Mouse (Mus musculus) gastrocnemius, postnatal 10 days (tissue): Measurements from ENCODE around the gene Tmprss9. TPM values are rescaled to one million over a fixed set of nuclear protein-coding genes. Genes with fewer than 3 reads are reported as not detected.

Source experiments
- DNase-seq: peaks from one replicate; pipeline ENCODE4 v3.0.0; 2021; ENCODE audit warnings: mixed read lengths
- total RNA-seq, 2 experiments: library from RNA; stranded (reverse); gene quantifications; 2 replicates each; pipeline ENCODE4 v1.2.3; 2021

Gene Tmprss9
- total RNA-seq, 2 experiments from 2014 or later: 0.07 TPM; not detected in 1

DNA sequence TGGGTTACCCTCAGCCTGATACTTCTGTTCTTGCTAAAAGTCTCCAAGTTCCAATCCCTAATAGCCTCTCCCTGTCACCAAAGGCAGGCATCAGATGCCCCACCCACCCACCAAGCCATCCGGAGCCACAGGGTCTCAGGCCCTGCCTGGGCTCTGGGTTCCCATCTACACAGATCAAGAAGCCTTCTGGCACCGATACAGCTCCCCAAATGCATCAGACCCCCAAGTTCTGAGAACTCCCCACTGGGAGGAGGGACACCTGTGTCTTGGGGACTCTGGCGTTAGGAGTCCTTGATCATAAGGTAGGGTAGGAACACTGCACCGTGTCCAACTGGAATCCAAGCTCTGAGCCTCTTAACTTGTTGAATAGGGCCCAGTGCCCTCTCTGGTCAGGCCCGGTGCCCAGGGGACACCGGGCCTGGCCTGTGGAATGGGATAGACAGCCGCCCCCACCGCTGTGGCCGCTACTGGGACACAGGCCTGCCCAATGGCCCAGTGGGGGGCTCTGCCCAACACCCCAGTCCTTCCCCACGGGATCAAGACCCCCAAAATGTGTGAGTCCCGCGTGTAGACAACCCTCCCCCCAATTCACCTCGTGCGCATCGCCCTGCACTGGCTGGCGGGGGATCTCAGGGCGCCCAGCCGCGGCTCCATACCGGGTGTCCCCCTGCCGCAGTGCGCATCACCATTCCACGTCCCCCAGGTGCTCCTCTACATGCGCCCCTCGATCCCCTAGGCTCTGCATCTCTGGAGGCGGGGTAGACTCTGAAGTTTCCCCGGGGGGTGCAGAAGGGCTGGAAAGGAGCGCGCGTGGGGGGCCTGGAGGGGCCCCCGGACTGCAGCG, 28.3 kb upstream of the Tmprss9 start:
- no peak for DNase-seq

DNA sequence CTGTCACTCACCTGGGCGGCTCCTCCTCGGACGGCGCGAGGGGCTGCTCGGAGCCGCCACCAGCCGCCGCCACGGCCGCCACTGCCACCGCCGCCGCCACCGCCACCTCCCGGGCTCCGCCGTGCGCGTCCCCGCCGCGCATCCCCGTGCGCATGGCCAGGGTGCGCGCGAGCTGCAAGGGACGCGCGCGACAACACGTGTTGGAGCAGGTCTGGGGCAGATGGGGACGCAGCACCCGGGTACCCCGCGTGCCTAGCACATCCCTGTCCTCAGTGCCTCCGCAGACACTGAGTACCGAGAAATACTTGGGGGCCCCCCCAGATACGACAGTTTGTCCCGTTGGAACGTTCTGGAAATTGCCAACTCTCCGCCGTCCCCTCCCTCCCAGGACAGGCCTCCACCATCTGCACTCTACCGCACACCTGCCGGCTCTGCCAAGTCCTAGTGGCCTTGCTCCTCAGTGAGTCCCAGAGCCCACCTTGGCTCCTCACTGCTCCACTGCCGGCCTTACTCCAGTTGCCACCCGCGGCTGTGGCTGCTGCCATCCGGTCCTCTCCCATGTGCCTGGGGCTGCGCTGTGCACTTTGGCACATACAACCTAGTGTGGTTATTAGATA, 27.6 kb upstream of the Tmprss9 start, which contains the start of gene Lingo3:
Lingo3 (minus strand) TSS at position 109 of the 617 bp plus-strand sequence.
- DNase-seq: peak; percentile 51

DNA sequence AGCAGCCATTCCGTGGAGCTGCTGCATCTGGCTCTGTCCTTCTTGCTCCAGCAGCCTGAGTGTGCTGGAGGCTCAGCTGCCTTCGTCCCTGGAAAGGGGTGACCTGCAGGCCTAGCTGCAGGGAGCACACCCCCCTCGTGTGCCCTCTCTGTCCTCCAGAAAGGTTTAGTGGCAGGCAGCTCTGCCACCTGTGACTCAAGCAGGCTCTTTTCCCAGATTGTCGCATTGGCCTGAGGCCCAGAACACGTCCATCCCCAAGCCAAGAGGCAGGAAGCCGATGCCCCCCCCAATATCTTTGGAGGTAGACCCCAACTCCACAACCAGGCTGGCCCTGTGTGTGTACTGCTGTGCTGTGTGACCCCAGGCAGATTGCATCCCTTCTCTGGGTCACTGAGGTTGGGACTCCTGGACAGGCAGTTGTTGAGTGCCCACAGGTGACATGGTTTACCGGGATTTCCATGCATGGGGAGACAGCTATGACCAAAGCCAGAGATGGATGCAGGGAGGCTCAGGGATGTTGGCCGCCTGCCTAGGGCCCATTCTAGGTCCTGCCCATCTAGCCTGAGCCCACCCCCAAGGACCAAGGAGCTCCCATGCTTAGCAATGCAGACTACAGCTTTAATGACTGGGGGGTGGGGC, 26.5 kb upstream of the Tmprss9 start:
- no peak for DNase-seq

DNA sequence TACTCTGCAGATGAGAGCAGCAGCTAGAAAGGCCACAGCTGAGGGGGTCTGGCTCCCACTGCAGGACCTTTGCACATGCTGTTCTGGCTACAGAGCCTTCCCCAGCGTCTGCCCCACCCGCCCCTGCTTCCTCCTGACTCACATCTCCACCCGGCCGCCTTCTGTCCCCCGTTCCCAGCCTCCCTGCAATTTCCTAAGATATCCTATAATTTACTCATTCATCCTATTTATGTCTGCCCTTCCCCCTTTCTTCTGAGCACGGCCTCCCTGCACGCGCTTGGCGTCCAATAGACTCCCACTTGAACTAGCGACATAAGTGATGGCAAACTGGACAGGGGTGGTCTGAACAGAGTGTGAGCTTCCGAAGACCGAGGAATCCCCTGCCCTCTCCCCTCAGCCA, 25.9 kb upstream of the Tmprss9 start:
- no peak for DNase-seq

DNA sequence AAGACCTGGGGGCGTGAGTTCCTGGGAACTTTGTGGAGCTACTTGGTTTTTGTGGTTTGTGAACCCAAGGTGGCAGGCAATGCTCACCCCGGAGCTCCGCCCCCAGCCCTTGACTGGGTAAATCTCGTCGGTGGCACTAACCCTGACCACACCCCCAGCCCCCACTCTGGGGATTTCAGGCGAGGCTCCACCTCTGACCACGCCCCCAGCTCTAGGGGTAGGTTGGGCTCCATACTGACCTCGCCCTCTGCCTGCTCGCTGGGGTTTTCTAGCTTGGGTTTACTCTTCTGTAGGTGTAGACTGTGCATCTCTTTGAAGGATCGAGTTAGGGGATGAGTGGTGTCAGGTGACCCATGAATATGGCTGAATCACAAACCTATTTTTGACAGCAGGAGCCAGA, 23.1 kb upstream of the Tmprss9 start:
- peak; percentile 63 for DNase-seq

DNA sequence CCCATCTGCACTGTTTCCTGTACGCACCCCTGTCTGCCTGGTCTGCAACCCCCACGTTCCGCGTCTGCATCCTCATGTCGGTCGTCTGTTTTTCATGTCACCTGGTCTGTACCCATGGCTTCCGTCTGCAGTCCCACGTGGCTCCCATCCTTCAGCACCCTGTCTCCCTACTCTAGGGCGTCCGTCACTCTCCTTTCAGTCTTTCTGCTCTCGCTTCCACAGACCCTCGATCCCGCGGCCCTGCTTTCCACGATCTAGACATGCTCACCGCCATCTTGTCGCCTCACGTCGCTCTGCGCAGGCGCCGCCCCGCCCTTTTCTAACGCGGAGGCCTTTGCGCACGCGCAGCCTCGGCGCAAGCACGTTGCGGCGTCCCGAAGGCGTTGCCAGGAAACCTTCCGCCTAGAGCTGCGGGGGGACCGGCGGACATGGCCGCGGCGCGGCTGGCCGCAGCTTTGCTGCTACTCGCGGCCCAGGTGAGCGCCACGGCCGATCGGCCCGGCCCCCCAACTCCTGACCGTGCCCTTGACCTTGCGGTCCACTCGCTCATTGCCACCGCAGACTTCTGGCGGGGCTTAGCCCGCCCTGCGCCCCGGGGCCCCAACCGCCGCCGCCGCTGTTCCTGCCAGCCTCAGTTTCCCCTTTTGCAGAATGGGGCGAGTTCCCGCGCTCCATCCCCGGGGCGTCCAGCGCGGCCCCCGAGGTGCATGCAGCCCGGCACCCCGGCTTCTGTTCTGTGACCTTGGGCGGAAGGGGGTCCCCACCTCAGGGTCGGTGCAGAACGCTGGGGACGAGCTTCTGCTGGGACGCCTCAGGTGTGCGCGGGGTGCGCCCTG, 16.5 kb upstream of the Tmprss9 start, which contains the start of the genes Lsm7 and Sppl2b:
Lsm7 (minus strand) TSS at position 297 of the 836 bp plus-strand sequence.
Sppl2b (plus strand) TSS at position 363 of the 836 bp plus-strand sequence.
- peak; percentile 99 for DNase-seq

DNA sequence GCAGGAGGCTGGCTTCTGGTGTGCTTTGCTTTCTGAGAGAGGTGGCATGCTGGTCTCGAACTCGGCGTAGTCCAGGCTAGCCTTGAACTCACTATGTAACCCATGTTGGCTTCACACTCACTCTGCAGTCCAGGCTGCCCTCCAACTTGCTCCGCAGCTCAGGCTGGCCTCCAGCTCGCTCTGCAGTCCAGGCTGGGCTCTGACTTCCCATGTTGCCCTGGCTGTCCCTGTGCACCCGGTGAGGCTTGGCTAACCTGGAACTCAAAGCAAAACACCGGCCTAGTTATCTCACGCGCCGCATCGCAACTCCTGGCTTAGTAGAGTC, 15.9 kb upstream of the Tmprss9 start:
- DNase-seq: no peak

DNA sequence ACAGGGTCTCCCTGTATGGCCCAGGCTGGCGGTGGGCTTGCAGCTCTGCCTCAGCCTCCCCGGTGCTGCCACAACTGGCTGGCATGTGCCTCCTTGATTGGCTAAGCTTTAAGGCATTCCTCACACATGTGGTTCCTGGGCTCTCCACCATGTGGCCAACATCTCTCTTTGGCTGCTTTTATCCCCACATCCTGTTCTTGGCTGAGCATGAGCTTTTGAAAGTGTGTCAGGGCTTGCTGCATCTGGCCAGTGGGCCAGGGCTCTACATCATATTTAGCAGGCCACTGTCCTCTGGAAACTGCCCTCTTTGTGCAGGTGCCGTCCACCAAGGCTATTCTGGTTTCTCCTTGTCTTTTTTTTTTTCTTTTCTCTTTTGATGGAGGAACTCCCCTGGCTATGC, 15.4 kb upstream of the Tmprss9 start:
- DNase-seq: no peak

DNA sequence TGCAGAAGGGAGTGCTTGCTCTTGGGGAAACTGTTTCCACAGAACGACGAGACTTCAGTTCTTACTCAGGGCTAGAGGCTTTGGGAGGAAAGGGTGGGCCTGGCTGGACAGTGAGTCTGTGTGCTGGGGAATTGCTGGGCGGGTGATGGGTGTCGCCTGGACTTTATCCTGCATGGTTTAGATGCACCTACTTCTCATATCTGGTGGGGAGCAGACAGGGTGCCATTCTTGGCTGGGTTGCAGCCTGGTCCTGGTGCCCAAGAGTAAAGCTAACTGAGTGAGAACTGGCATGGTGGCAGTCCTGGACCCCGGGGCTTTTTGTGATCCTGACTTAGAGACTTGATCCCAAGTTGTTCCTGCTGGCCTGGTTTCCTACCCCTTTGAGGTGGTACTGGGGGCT, 14.7 kb upstream of the Tmprss9 start:
- DNase-seq: no peak

DNA sequence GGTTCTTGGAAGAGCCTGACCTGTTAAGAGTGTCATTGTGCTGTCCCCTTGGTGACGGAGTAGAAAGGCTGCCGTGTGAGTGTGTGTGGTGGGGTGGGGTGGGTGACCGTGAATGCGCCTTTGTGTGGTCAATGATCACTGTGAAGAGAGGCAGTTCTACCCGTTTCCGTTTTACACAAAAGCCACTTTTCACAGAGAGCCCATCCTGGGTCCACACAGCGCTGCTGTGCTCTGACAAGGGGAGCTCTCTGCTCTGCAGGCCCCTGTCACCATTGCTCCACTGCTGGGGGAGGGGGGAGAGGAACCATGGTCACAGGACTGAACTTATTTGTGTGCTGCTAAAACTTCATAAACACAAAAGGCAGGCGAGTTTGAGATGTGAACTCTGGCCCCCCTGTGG, 14.3 kb upstream of the Tmprss9 start:
- DNase-seq: no peak

DNA sequence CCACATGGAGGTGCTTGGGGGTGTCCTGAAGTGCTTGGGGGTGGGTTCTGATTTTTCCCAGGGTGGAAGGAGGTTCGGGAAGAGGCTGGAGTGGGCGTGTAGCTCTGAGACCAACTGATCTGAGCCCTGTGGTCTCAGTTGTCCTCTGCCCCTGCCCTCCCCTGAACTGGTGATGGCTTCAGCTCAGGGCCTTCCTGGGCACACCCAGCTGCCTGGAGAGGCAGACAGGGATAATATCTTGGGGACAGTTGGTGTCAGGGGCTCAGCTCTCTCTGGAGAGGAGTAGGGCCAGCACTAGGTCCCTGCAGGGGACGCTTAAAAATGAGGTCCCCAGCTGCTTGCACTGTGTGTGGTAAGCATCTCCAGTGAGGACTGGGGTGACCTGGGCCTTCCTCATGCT, 13.8 kb upstream of the Tmprss9 start:
- no peak for DNase-seq

DNA sequence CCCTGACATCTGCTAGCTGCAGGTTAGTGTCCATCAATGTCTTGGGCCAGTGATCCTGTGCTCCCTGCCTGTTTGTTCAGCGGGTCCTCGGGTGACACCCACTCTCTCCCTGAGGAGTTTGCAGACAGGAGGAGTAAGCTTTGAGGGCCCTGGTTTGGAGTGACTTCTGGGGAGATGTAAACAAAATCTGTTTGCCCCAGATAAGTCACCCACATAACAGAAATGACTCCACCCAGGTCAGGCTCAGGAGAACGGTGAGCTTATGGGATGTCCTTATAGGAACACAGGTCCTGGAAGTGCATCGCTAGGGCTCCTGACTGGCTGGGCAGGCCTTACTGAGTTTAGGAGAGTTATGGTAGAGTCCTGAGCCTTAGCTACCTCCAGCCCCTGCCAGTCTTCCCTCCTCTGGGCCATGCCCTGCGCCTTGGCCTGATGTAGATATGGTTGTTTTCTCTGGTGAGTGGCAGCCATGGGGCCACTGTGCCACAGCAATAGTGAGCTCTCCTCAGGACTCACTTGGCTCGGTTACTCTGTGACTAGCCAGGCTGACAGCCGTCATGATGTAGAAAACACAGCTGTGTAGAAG, 13.2 kb upstream of the Tmprss9 start:
- no peak for DNase-seq

DNA sequence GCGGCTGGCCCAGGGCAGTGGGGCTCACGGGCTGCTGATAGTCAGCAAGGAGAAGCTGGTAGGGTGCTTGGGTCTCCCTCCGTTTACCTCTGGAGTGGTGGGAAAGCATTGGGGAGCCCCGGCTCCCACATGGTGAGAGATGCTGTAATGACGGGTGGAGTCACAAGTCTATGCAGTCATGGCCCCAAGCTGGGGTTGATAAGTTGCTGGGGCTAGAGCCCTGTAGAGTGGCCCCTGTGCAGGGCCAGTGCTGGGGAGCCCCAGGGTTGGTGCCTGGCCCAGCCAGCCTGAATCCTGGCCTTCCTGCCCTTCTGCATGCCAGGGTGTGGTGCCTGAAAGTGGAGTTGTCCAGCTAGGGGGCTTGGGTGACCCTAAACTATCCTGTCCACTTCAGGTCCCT, 9.3 kb upstream of the Tmprss9 start:
- no peak for DNase-seq

DNA sequence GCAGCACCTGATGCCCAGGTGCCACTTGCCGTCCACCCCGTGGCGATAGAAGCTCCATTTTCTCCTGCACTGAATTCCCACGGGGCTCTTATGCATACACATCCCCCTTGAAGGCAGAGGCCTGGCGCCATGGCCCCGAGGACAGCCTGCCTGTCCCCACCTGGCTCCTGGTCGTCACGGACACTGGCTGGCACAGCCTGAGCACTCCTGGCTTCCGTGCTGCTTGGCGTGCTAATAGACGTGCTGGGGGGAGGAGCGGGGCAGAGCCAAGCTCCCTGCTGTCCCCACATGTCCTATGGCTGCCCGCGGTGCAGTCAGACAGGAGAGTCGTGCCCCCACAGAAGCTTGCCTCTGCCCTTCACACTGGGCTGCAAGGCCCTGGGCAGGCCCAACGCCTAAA, 7.2 kb upstream of the Tmprss9 start:
- DNase-seq: peak; percentile 51

DNA sequence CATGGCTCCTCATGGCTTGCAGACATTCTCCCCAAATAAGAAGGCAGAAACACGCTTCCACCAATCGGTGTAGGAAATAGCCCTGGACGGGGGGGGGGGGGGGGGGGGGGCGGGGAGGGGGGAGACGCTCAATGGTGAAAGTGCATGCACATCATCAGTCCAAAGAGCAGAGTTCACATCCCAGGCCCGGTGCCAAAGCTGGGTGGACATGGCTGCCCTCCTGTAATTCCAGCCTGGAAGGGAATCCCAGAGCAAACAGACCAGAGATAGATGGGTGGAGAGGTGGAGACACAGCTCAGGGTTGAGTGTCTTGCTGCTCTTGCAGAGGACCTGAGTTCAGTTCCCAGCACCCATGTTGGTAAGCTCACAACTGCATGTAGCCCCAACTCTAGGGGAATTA, 655 bp upstream of the Tmprss9 start:
- no peak for DNase-seq

DNA sequence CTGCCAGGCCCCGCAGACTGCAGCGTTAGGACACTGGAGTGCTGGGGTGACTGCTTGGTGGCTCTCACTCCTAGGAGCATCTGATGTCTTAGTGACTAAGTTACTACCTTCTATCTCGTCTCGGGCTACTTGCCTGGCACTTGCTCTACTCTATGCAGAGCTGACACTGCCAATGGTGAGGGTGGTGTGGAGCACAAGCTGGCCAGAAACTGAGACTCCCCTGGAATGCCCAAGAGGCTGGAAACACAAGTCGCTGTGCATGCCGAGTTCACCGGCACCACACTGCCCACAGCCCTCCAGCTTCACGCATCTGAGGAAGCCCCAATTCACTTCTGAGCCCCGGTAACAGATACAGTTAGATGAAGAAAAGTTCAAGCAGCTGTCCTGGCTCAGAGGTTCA, 2.4 kb downstream of the Tmprss9 start:
- DNase-seq: no peak

DNA sequence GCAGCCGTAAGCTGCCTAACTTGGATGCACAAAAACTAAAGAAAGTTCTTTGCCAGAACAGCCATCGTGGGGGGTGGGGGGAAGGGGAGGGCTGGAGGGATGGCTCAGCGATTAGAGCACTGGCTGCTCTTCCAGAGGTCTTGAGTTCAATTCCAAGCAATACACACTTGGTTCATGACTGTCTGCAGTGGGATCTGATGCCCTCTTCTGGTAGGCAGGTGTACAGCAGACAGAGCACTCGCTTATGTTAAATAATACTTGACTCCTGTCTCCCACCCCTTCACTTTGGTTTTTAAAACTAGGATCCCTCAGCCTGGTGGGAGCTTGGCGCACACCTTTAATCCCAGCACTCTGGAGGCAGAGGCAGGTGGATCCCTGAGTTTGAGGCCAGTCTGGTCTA, 4.4 kb downstream of the Tmprss9 start:
- peak; percentile 48 for DNase-seq

DNA sequence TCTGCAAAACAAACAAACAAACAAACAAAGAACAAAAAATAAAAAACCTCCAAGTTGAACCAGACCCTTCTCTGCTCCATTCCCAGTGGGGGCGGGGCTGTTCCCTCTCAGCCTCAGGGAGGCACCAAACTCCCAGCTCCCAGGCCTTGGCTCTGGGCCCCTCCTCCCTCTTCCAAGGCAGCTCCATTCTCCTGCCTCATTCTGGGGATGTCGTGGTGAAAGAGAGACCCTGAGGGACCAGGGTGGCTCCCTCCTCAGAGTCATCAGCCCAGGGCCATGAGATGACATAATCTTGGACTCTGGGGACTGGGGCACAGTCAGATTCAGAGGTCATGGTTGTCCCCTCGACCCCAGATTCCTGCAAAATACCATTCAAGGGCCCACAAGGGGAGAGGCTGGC, 4.9 kb downstream of the Tmprss9 start:
- DNase-seq: no peak

DNA sequence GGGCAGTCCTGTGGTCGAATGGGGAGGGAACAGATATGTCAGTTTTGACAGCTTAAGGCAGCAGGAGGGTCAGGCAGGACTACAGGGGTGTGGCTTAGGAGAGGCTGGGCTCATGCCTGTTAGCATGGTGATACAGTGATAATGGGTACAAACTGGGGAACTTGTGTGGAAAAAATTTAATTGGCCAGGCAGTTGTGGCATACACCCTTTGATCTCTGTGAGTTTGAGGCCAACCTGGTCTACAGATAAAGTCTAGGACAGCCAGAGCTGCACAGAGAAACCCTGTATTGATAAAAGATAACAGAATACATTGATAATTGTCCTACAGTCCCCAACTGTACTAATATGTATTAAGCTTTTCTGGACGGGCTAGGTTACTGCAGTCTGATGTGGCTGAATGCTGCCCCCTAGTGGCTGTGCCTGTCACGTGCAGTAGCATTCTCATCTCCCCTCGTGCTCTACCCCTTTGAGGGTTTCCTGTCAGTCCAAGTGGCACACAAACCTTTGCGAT, 8.5 kb downstream of the Tmprss9 start:
- peak; percentile 77 for DNase-seq

DNA sequence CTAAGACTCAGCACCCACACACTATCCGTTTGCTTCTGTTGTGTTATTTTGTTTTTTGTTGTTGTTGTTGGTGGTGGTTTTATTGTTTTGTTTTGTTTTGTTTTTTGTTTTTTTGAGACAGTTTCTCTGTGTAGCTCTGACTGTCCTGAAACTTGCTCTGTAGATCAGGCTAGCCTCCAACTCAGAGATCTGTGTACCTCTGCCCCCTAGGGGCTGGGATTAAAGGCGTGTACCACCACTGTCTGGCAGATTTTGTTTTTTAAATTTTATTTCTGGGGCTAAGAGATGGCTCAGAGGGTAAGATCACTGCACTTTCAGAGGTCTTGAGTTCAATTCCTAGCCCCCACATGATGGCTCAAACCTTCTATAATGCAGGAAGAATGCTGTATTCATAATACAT, 9.3 kb downstream of the Tmprss9 start:
- no peak for DNase-seq

DNA sequence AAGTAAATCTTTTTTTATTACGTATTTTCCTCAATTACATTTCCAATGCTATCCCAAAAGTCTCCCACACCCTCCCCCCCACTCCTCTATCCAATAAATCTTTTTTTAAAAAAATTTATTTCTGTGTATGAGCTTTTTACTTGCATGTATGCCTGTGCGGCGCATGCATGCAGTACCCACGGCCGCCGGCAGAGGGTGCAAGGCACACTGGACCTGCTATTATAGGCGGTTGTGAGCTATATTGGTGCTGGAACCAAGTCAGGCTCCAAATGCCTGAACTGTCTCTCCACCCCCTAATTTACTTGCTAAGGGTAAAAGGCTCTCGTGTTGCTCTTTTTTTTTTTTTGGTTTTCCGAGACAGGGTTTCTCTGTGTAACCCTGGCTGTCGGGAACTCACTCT, 9.7 kb downstream of the Tmprss9 start:
- DNase-seq: peak; percentile 82

DNA sequence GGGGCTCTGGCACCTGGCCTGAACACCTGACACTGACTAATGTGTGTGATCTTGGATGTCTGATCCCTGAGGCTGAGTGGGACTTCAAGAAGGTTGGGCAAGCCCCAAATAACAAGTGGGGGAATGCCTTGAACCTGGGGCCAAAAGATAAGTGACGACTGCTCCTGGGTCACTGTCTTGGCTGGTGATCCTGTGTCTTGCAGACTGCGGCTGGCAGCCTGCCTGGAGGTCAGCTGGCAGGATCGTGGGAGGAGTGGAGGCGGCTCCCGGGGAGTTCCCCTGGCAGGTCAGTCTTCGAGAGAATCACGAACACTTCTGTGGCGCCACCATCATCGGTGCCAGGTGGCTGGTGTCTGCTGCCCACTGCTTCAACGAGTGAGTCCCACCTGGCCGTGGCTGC, 15.5 kb downstream of the Tmprss9 start:
- DNase-seq: peak; percentile 67
